Mouse (Mus musculus) embryonic fibroblast, embryonic 13.5 days (primary cell): Measurements from ENCODE around the gene Tmcc1. TPM values are rescaled to one million over a fixed set of nuclear protein-coding genes. Genes with fewer than 3 reads are reported as not detected.

Experiments used
- H3K27ac ChIP-seq: 2 replicates; pipeline ENCODE4 v1.5.1; 2012; ENCODE audit warnings: low read length, control low read depth, inconsistent platforms; ENCODE audit not compliant: insufficient read depth
- H3K4me1 ChIP-seq: 2 replicates; pipeline ENCODE4 v1.6.1; 2011; ENCODE audit warnings: low read length; ENCODE audit not compliant: control insufficient read depth, insufficient read depth
- H3K4me3 ChIP-seq: 2 replicates; pipeline ENCODE4 v1.5.1; 2011; ENCODE audit warnings: mild to moderate bottlenecking, control low read depth, low read length; ENCODE audit not compliant: insufficient read depth
- CTCF ChIP-seq: IDR thresholded peaks from 2 replicates; pipeline ENCODE4 v1.5.1; 2011; ENCODE audit warnings: mild to moderate bottlenecking, control low read depth, low read length, moderate library complexity, borderline replicate concordance; ENCODE audit not compliant: insufficient read depth
- POLR2A ChIP-seq: IDR thresholded peaks from 2 replicates; pipeline ENCODE4 v1.6.1; 2011; ENCODE audit warnings: low read depth, mild to moderate bottlenecking, control low read depth, low read length, moderate library complexity
- polyA plus RNA-seq: library from polyadenylated mRNA; stranded (reverse); fragments of >200 nt; gene quantifications from 2 replicates; pipeline ENCODE4 v1.2.4, GENCODE M21; 2011; ENCODE audit warnings: low read depth; ENCODE audit not compliant: missing spikeins, insufficient read length

Gene Tmcc1
- polyA plus RNA-seq, 1 experiment = 22.7 TPM

GRCm38 (mm10) chr6:116031052-116031451 is 162.2 kb downstream of the Tmcc1 start:
- no peak for TF ChIP-seq CTCF
- TF ChIP-seq POLR2A = no peak
- no peak overlapping the region for H3K27ac ChIP-seq
- H3K4me1 ChIP-seq = no peaks in the 10 kb centered on the region
- H3K4me3 ChIP-seq = no peak overlapping the region

GRCm38 (mm10) chr6:116024666-116025065 is 168.6 kb downstream of the Tmcc1 start:
- Histone ChIP-seq H3K27ac (no peak overlapping the region), H3K4me1 (no peaks in the 10 kb centered on the region), H3K4me3 (no peak overlapping the region)
- no peak for TF ChIP-seq CTCF
- TF ChIP-seq POLR2A = no peak

- Histone ChIP-seq H3K4me3 (no peak overlapping the region), H3K27ac (no peak overlapping the region), H3K4me1 (no peaks in the 10 kb centered on the region)
- TF ChIP-seq POLR2A (no peak), CTCF (no peak)
Observed at GRCm38 (mm10) chr6:116021961-116022485, 171.3 kb downstream of the Tmcc1 start.

DNA sequence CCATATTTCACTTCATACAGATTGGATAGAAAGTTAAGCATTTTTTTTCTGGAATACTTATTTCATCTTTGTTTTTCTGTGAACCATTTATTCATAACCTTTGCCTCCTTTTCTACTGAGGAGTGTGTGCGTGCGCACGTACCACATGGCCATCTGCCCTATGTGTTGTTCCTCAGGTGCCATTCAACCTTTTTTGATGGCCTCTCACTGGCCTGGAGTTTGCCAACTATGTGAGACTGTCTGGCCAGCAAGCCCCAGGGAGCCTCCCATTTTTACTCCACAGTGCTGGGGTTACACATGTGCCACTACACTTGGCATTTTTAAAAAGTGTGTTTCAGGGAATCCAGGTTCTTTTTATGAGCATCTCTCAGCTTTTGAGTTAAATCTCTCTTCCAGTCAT is 177.4 kb downstream of the Tmcc1 start:
- H3K27ac ChIP-seq = no peak overlapping the region
- H3K4me1 ChIP-seq = no peaks in the 10 kb centered on the region
- TF ChIP-seq CTCF = no peak
- TF ChIP-seq POLR2A = no peak
- no peak overlapping the region for H3K4me3 ChIP-seq

DNA sequence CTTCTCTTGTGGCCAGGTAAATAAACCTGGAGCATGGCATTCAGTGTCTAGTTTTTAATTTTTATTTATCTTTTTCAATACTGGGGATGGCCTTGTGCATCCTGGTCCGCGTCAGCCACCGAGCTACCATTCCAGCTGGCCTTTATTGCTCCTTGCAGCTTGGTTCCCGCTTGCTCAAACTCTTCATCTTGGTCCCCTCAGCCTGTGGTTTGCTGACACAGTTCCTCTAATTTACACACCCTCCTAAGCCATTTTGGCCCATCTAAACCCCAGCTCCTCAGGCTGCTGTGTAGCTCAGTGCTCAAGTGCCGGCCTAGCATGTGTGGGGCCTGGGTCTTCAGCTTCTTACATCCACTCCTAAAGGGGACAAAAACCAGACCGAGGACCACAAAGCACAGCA is 179.2 kb downstream of the Tmcc1 start:
- no peak overlapping the region for H3K27ac ChIP-seq
- no peak overlapping the region for H3K4me3 ChIP-seq
- H3K4me1 ChIP-seq = no peaks in the 10 kb centered on the region
- TF ChIP-seq CTCF (no peak), POLR2A (no peak)

DNA sequence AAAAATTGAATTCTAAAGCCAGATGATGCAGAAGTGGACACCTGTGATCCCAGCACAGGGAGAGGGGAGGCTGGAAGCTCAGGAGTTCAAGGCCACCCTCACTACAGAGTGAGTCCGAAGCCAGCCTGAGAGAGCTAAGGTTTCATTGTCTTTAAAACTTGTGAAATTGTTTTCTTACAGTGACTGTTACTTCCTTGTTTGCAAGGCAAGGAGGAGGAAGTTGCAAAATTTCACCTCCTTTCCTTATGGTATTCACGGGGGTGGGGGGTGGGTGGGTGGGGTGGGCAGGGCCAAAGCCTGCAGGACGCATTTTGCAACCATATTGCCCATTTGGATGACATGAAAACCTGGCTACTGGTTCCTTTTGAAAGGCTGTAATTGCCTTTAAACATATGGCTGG is 179.6 kb downstream of the Tmcc1 start:
- H3K27ac ChIP-seq = no peak overlapping the region
- H3K4me3 ChIP-seq = no peak overlapping the region
- no peak for TF ChIP-seq CTCF
- TF ChIP-seq POLR2A = no peak
- no peaks in the 10 kb centered on the region for H3K4me1 ChIP-seq

- H3K27ac ChIP-seq = no peak overlapping the region
- H3K4me3 ChIP-seq = no peak overlapping the region
- TF ChIP-seq POLR2A (no peak), CTCF (peak; percentile 67; the same call in 1 of the 2 replicates)
- H3K4me1 ChIP-seq = no peaks in the 10 kb centered on the region
Observed at GRCm38 (mm10) chr6:116010541-116010940, 182.7 kb downstream of the Tmcc1 start.

DNA sequence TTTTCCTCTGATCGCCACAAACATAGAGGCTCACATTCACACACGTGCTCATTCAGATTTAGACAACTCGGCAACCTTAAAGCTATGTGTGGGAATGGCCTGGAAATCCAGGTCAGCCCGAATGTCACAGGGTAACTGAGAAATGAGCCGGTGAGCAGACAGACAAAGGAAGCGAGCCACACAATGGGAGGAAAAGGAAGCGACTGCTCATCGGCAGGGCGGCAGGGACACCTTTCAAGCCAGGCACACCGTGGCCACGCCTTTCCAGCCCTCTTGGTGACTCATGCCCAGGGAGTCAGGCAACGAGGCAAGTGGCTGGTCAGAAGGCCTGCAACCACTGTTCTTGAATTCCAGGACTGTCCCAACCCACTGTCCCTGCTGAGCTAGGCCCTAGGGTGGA is 183.9 kb downstream of the Tmcc1 start:
- no peak for TF ChIP-seq CTCF
- H3K4me1 ChIP-seq = no peaks in the 10 kb centered on the region

GRCm38 (mm10) chr6:116007561-116008173 is 185.6 kb downstream of the Tmcc1 start:
- Histone ChIP-seq H3K27ac (no peak overlapping the region), H3K4me3 (no peak overlapping the region), H3K4me1 (peaks cover 5% of the 10 kb centered on the region)
- TF ChIP-seq CTCF (0 out of 2 replicates have a peak, but pooled peaks have one; percentile 55), POLR2A (no peak)

More for the DNA sequence above, 183.9 kb downstream of the Tmcc1 start:
- Histone ChIP-seq H3K27ac (no peak overlapping the region), H3K4me3 (no peak overlapping the region)

DNA sequence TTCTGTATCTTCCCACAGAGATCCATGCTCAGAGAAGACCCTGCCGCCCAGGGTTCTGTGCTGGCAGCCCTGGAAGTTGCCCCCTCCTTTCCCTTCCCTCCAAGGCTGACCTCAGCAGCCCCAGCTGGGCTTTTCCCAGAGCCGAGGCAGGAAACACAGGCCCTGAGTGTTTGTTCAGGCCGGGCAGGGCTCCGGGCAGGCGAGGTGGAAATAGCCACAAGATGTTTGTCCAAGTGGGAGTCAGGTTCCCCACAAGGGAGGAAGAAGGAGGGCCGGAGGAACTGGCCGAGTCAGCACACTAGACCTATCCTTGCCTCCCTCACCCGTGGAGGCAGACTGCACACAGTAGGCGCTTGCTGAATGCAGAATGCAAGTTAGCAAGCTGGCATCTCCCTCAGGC is 186.6 kb downstream of the Tmcc1 start:
- Histone ChIP-seq H3K4me1 (peaks cover 5% of the 10 kb centered on the region), H3K27ac (no peak overlapping the region), H3K4me3 (no peak overlapping the region)
- TF ChIP-seq POLR2A (no peak), CTCF (no peak)

GRCm38 (mm10) chr6:116005959-116006288 is 187.4 kb downstream of the Tmcc1 start:
- Histone ChIP-seq H3K27ac (no peak overlapping the region), H3K4me3 (no peak overlapping the region), H3K4me1 (peaks cover 5% of the 10 kb centered on the region)
- TF ChIP-seq CTCF (no peak), POLR2A (no peak)
